7 mouse cellular contexts compared by ENCODE assay signal in genomic region chr17:15704475-15705300, GRCm38 (mm10). TPM values are rescaled to one million over a fixed set of nuclear protein-coding genes. Genes with fewer than 3 reads are reported as not detected.
DNase-seq lines count a peak whose midpoint lies in the region; ATAC-seq lines count a peak whose summit lies in the region.

Chd1 (plus strand) TSS chr17:15704967.

- peak within 1 kb of the TSS; percentile 97 for H3K27ac ChIP-seq in intestine, embryonic 16.5 days (ENCODE audit: low read length)
- H3K27ac ChIP-seq in midbrain, embryonic 11.5 days (ENCODE audit: low read depth, low read length), result peak within 1 kb of the TSS; percentile 92

- no peaks in the 10 kb centered on the region for H3K36me3 ChIP-seq in intestine, embryonic 16.5 days (ENCODE audit: control insufficient read depth, insufficient read depth, low read length)
- H3K36me3 ChIP-seq in midbrain, embryonic 11.5 days (ENCODE audit: control insufficient read depth, insufficient read depth, low read length), result peaks cover 6% of the 10 kb centered on the region; the same call in 1 of the 2 replicates

- peak within 1 kb of the TSS; percentile 87 for H3K9ac ChIP-seq in intestine, embryonic 16.5 days (ENCODE audit: low read depth, low read length)
- peak within 1 kb of the TSS; percentile 97 for H3K9ac ChIP-seq in midbrain, embryonic 11.5 days (ENCODE audit: low read length)

- peak within 1 kb of the TSS; percentile 67 for H3K4me2 ChIP-seq in intestine, embryonic 16.5 days (ENCODE audit: low read depth, low read length)
- peak within 1 kb of the TSS; percentile 77 for H3K4me2 ChIP-seq in midbrain, embryonic 11.5 days

- H3K27me3 ChIP-seq in intestine, embryonic 16.5 days (replicated peaks; ENCODE audit: control insufficient read depth, insufficient read depth, low read length), result no peaks in the 10 kb centered on the region
- H3K27me3 ChIP-seq in midbrain, embryonic 11.5 days (ENCODE audit: control insufficient read depth, insufficient read depth, low read length), result no peaks in the 10 kb centered on the region

- peak; percentile 95 for DNase-seq in adrenal gland, adult 2 months
- peak; percentile 78 for DNase-seq in embryo, embryonic 11.5 days (ENCODE audit: low read depth, low spot score)
- DNase-seq in gastrocnemius, postnatal 36 days, result peak; percentile 82 to 91
- DNase-seq in left cerebral cortex, postnatal 36 days (ENCODE audit: low spot score in 2 of 2), result peak; percentile 87 to 89
- DNase-seq in midbrain, embryonic 11.5 days (ENCODE audit: low spot score, missing footprints), result peak; percentile 98
- peak; percentile 80 for DNase-seq in skeletal muscle tissue, adult 2 months (ENCODE audit: low read depth, low spot score)

- peaks cover 8% of the 10 kb centered on the region; the same call in 1 of the 2 replicates for H3K4me1 ChIP-seq in intestine, embryonic 16.5 days (ENCODE audit: control insufficient read depth, insufficient read depth, low read length)
- H3K4me1 ChIP-seq in midbrain, embryonic 11.5 days (ENCODE audit: control insufficient read depth, insufficient read depth, low read length), result peaks cover 9% of the 10 kb centered on the region

- H3K4me3 ChIP-seq in intestine, embryonic 16.5 days (ENCODE audit: low read length), result peak within 1 kb of the TSS; percentile 94
- peak within 1 kb of the TSS; percentile 95 for H3K4me3 ChIP-seq in midbrain, embryonic 11.5 days (ENCODE audit: low read depth, low read length)

- peak; percentile 95 for ATAC-seq in intestine, embryonic 16.5 days
- peak; percentile 95 for ATAC-seq in midbrain, embryonic 11.5 days (ENCODE audit: low FRiP score)

- H3K9me3 ChIP-seq in intestine, embryonic 16.5 days (ENCODE audit: control insufficient read depth, low read length), result no peaks in the 10 kb centered on the region
- H3K9me3 ChIP-seq in midbrain, embryonic 11.5 days (ENCODE audit: control insufficient read depth, low read length), result no peaks in the 10 kb centered on the region

- WGBS in intestine, embryonic 16.5 days, result under 1% methylated on average over 54 of the region's 124 CpGs
- WGBS in midbrain, embryonic 11.5 days, result under 1% methylated on average over 88 of the region's 124 CpGs

- intact Hi-C loops in gastrocnemius, postnatal 36 days (cut with DNase I), result loop anchor here (1.0 kb wide), 1 partner anchor 86 kb away; no protein-coding TSS in a partner anchor
- intact Hi-C loops in left cerebral cortex, postnatal 36 days (cut with DNase I), result no loop called here

RNA-seq across cellular contexts. Expression of gene Chd1, which starts in this region (rescaled TPM):
- 10 to 100 TPM; 28.5 to 35.1 TPM for total RNA-seq in adrenal gland, adult 2 months (2021)
- polyA plus RNA-seq in adrenal gland, adult 2 months (2012; rRNA removed), result 12.5 and 16.2 TPM in 2 replicates
- total RNA-seq in gastrocnemius, postnatal 36 days (2021), result 10 to 100 TPM; 11.4 to 11.7 TPM
- polyA plus RNA-seq in intestine, embryonic 16.5 days (2015; fragmentation: Nextera tagmentation; extraction: Ambion mirVana), result 13.4 and 14.3 TPM in 2 replicates
- 10 to 100 TPM; 19.4 to 21.6 TPM for total RNA-seq in left cerebral cortex, postnatal 36 days (2021)
- 46.9 TPM in 2 replicates for polyA plus RNA-seq in midbrain, embryonic 11.5 days (2014; fragmentation: Nextera tagmentation; extraction: Ambion mirVana)

Comparison
In these comparisons a context has a peak if more than half of its experiments do, and no peak if none do; other contexts are left out.
1. Peak in every context shown above with its lines: DNase-seq, ATAC-seq, H3K4me3 ChIP-seq and H3K27ac ChIP-seq.